Mouse (Mus musculus): Measurements from ENCODE around the gene B4galnt4.

B4galnt4 gene

DNA sequence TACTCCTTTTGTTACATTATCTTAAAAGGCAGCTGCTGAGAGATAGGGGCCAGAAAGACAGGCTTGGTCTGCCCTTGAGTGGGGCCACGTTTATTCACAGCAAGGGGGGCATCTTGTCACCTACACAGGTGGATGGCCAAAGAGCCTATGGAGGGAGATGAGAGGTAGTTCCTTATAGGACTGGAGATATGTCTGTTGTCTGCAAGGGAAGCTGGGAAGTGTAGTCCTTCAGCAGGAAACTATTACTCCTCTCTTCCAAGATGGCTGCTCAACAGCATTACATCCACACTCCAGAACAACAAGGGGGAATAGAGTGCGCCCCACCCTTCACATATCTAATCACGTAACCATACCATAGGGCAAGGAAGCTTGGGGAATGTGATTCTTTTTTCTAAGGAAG lies 58.6 kb downstream of the B4galnt4 start:
- in situ Hi-C loops (cut with MboI) = no loop called here

DNA sequence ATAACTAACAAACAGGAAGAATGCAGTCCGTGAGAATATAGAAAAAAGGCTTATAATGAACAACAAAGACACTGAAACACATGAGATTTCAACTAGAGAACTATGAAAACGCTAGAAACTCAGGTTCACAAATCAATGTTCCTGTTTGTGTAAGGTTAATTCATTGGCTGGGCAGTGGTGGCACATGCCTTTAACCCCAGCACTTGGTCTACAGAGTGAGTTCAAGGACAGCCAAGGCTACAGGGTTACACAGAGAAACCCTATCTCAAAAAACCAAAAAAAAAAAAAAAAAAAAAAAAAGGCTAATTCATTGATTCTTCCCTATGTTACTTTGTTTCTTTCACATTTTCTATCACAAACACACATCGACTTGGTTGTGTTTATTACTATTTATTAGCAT lies 59.7 kb downstream of the B4galnt4 start:
- in situ Hi-C loops (cut with MboI) = no loop called here

DNA sequence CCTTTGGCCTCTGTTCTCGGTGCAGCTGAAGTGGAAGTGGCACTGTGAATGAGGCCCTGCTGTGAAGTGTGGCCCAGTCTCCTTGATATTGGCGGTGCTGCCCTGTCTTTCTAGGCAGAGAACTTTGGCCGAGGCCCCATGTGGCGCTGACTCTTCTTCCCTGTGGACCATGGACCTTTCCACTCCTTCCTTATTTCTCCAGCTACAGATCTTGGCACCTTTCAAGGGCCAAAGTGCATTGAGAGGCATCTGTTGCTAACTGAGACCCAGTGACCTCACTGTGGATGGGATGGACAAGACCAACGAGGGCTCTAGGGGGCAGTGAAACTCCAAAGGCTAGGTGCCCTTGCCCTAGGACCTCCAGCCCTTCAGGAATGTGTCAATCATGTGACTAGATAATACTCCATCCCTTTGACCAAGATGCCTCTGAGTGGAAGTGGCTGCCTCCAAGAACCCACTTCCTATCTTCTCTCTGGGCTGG lies 60.2 kb downstream of the B4galnt4 start:
- in situ Hi-C loops (cut with MboI) = no loop called here
